Mouse (Mus musculus) spleen, adult 2 months (tissue): ENCODE results near the gene Wfdc17. TPM values are rescaled to one million over a fixed set of nuclear protein-coding genes. Genes with fewer than 3 reads are reported as not detected.

Experiments
- DNase-seq, 2 experiments: peaks; one replicate each; pipeline versions ENCODE4 v3.0.0 to v3.0.0-alpha.2; 2012 to 2021; ENCODE audit warnings: low spot score in 2 of 2, low read depth in 1 of 2
- H3K27ac ChIP-seq: fragments of 200-500 bp; 2 replicates; pipeline ENCODE4 v1.5.1; 2012; ENCODE audit warnings: low read length, inconsistent platforms; ENCODE audit not compliant: insufficient read depth
- H3K27me3 ChIP-seq: fragments of 200-500 bp; 2 replicates; pipeline ENCODE4 v1.6.1; 2012; ENCODE audit warnings: mild to moderate bottlenecking, moderate library complexity, low read length, inconsistent platforms; ENCODE audit not compliant: control insufficient read depth, insufficient read depth
- H3K36me3 ChIP-seq: fragments of 200-500 bp; 2 replicates; pipeline ENCODE4 v1.6.1; 2012; ENCODE audit warnings: mild to moderate bottlenecking, low read length, inconsistent platforms; ENCODE audit not compliant: control insufficient read depth, insufficient read depth
- H3K4me1 ChIP-seq: fragments of 200-500 bp; 2 replicates; pipeline ENCODE4 v1.6.1; 2011; ENCODE audit warnings: inconsistent platforms; ENCODE audit not compliant: control insufficient read depth, insufficient read depth, insufficient read length
- H3K4me3 ChIP-seq: fragments of 200-500 bp; 2 replicates; pipeline ENCODE4 v1.5.1; 2011; ENCODE audit warnings: mild to moderate bottlenecking, inconsistent platforms; ENCODE audit not compliant: insufficient read depth, insufficient read length; ENCODE audit errors: extremely low read depth
- CTCF ChIP-seq: fragments of 200-500 bp; IDR thresholded peaks from 2 replicates; pipeline ENCODE4 v1.5.1; 2011; ENCODE audit warnings: mild to moderate bottlenecking, inconsistent platforms; ENCODE audit not compliant: insufficient read depth, insufficient read length, insufficient replicate concordance; ENCODE audit errors: extremely low read depth
- POLR2A ChIP-seq: fragments of 200-500 bp; IDR thresholded peaks from 2 replicates; pipeline ENCODE4 v1.6.1; 2011; ENCODE audit warnings: low read depth, low read length, inconsistent platforms
- WGBS: fragments of 180-500 bp; shearing (Covaris S2); methylation state at CpG from one replicate; pipeline ENCODE4 v1.1.7; 2018; 5-methylcytosine and 5-hydroxymethylcytosine counted together
- polyA plus RNA-seq: library from polyadenylated mRNA; depleted of rRNA; stranded (reverse); fragments of >200 nt; gene quantifications from 2 replicates; pipeline ENCODE4 v1.2.3, GENCODE M21; 2012; rRNA removed

Wfdc17 gene
- polyA plus RNA-seq: 4.2 and 4.8 TPM in 2 replicates

GRCm38 (mm10) chr11:83703705-83704104 is at the start of gene Wfdc17:
Gene Wfdc17 (plus strand): TSS chr11:83703991.
- Histone ChIP-seq H3K4me3 (no peak within 1 kb of the TSS), H3K27ac (peak within 1 kb of the TSS; percentile 50; the same call in 1 of the 2 replicates), H3K27me3 (no peaks in the 10 kb centered on the region), H3K36me3 (no peaks in the 10 kb centered on the region), H3K4me1 (peaks cover 5% of the 10 kb centered on the region; the same call in 1 of the 2 replicates)
- TF ChIP-seq POLR2A (no peak), CTCF (no peak)
- DNase-seq: peak in 1 of 2 experiments; percentile 8
- WGBS: 3% methylated on average over 1 of the region's 1 CpGs

- H3K27ac ChIP-seq: no peak overlapping the region
- DNase-seq: no peak
- H3K27me3 ChIP-seq: no peaks in the 10 kb centered on the region
- no peaks in the 10 kb centered on the region for H3K36me3 ChIP-seq
- no peaks in the 10 kb centered on the region; the same call in 1 of the 2 replicates for H3K4me1 ChIP-seq
- H3K4me3 ChIP-seq: no peak overlapping the region
- no peak for TF ChIP-seq POLR2A
- no peak for TF ChIP-seq CTCF
- WGBS: 90% methylated on average over 8 of the region's 8 CpGs
Measured at GRCm38 (mm10) chr11:83654606-83655005, 49.2 kb upstream of the Wfdc17 start.

GRCm38 (mm10) chr11:83657508-83657907 is 46.3 kb upstream of the Wfdc17 start:
- TF ChIP-seq POLR2A: no peak
- TF ChIP-seq CTCF: no peak
- no peak for DNase-seq
- H3K27me3 ChIP-seq: no peaks in the 10 kb centered on the region
- H3K4me1 ChIP-seq: peaks cover 4% of the 10 kb centered on the region; the same call in 1 of the 2 replicates
- H3K4me3 ChIP-seq: no peak overlapping the region
- no peaks in the 10 kb centered on the region for H3K36me3 ChIP-seq
- H3K27ac ChIP-seq: no peak overlapping the region
- WGBS: 52% methylated on average over 3 of the region's 3 CpGs

GRCm38 (mm10) chr11:83658797-83659196 is 45.0 kb upstream of the Wfdc17 start:
- Histone ChIP-seq H3K36me3 (no peaks in the 10 kb centered on the region), H3K27me3 (no peaks in the 10 kb centered on the region), H3K27ac (no peak overlapping the region), H3K4me3 (no peak overlapping the region), H3K4me1 (peaks cover 5% of the 10 kb centered on the region; the same call in 1 of the 2 replicates)
- no peak for TF ChIP-seq POLR2A
- no peak for TF ChIP-seq CTCF
- WGBS: 11% methylated on average over 6 of the region's 6 CpGs
- no peak for DNase-seq

GRCm38 (mm10) chr11:83662204-83662603 is 41.6 kb upstream of the Wfdc17 start, which contains the start of gene Ccl4:
Gene Ccl4 (plus strand): TSS chr11:83662584.
- Histone ChIP-seq H3K4me3 (no peak within 1 kb of the TSS), H3K27me3 (no peaks in the 10 kb centered on the region), H3K36me3 (no peaks in the 10 kb centered on the region), H3K4me1 (peaks cover 5% of the 10 kb centered on the region; the same call in 1 of the 2 replicates), H3K27ac (no peak within 1 kb of the TSS)
- 10% methylated on average over 6 of the region's 6 CpGs for WGBS
- DNase-seq: peak in 1 of 2 experiments; percentile 45
- TF ChIP-seq CTCF: no peak
- TF ChIP-seq POLR2A: no peak

GRCm38 (mm10) chr11:83663532-83663931 is 40.3 kb upstream of the Wfdc17 start:
- Histone ChIP-seq H3K4me1 (peaks cover 5% of the 10 kb centered on the region; the same call in 1 of the 2 replicates), H3K27ac (no peak overlapping the region), H3K36me3 (no peaks in the 10 kb centered on the region), H3K4me3 (no peak overlapping the region), H3K27me3 (no peaks in the 10 kb centered on the region)
- 41% methylated on average over 5 of the region's 5 CpGs for WGBS
- no peak for DNase-seq
- TF ChIP-seq POLR2A (no peak), CTCF (no peak)

GRCm38 (mm10) chr11:83671743-83672142 is 32.0 kb upstream of the Wfdc17 start:
- Histone ChIP-seq H3K27me3 (no peaks in the 10 kb centered on the region), H3K27ac (no peak overlapping the region), H3K36me3 (no peaks in the 10 kb centered on the region), H3K4me1 (no peaks in the 10 kb centered on the region), H3K4me3 (no peak overlapping the region)
- DNase-seq: no peak
- TF ChIP-seq POLR2A: no peak
